Mouse (Mus musculus): ENCODE results near the gene Pbx2. TPM values are rescaled to one million over a fixed set of nuclear protein-coding genes. Genes with fewer than 3 reads are reported as not detected.

Pbx2 gene
- total RNA-seq, 2 experiments from 2014 or later = 66.9 to 69.5 TPM

GRCm38 (mm10) chr17:34596098-34596497, 5.0 kb downstream of the Pbx2 start:
- no peak for DNase-seq (ENCODE audit: low spot score in 2 of 2)
- no peak overlapping the region for H3K4me3 ChIP-seq
- no peak for TF ChIP-seq CTCF (conservative IDR thresholded peaks at IDR 0.05)
- no peak overlapping the region for H3K27ac ChIP-seq

- no peak within 1 kb of the TSS for H3K4me3 ChIP-seq
- H3K27ac ChIP-seq = no peak within 1 kb of the TSS
- DNase-seq (ENCODE audit: low spot score in 2 of 2) = no peak
- TF ChIP-seq CTCF (conservative IDR thresholded peaks at IDR 0.05) = no peak
Observed at GRCm38 (mm10) chr17:34597566-34598095, 6.6 kb downstream of the Pbx2 start, which contains the start of gene Ager. Gene Ager, plus strand, starts transcription at chr17:34597862.

GRCm38 (mm10) chr17:34599891-34600290, 8.8 kb downstream of the Pbx2 start:
- no peak for DNase-seq (ENCODE audit: low spot score in 2 of 2)
- H3K27ac ChIP-seq = no peak overlapping the region
- no peak overlapping the region for H3K4me3 ChIP-seq
- no peak for TF ChIP-seq CTCF (conservative IDR thresholded peaks at IDR 0.05)

GRCm38 (mm10) chr17:34601796-34602195, 10.7 kb downstream of the Pbx2 start:
- no peak for TF ChIP-seq CTCF (conservative IDR thresholded peaks at IDR 0.05)
- no peak for DNase-seq (ENCODE audit: low spot score in 2 of 2)
- Histone ChIP-seq H3K27ac (no peak overlapping the region), H3K4me3 (no peak overlapping the region)

GRCm38 (mm10) chr17:34603375-34604060, 12.5 kb downstream of the Pbx2 start, which contains the start of gene Rnf5:
Gene Rnf5, minus strand, starts transcription at chr17:34603690.
- DNase-seq (ENCODE audit: low spot score in 2 of 2) = peak; percentile 96 to 100
- peak within 1 kb of the TSS; percentile 99 for H3K27ac ChIP-seq
- TF ChIP-seq CTCF (conservative IDR thresholded peaks at IDR 0.05) = no peak
- peak within 1 kb of the TSS; percentile 91 for H3K4me3 ChIP-seq

GRCm38 (mm10) chr17:34604061-34604508, 13.0 kb downstream of the Pbx2 start, which contains the start of gene Agpat1:
Gene Agpat1, plus strand, starts transcription at chr17:34604262.
- Histone ChIP-seq H3K27ac (peak within 1 kb of the TSS; percentile 99), H3K4me3 (peak within 1 kb of the TSS; percentile 91)
- peak; percentile 97 to 99 for DNase-seq (ENCODE audit: low spot score in 2 of 2)
- no peak for TF ChIP-seq CTCF (conservative IDR thresholded peaks at IDR 0.05)

GRCm38 (mm10) chr17:34604511-34605237, 13.6 kb downstream of the Pbx2 start:
- H3K4me3 ChIP-seq = peak overlapping the region; percentile 91
- no peak for DNase-seq (ENCODE audit: low spot score in 2 of 2)
- no peak for TF ChIP-seq CTCF (conservative IDR thresholded peaks at IDR 0.05)
- peak overlapping the region; percentile 99 for H3K27ac ChIP-seq

GRCm38 (mm10) chr17:34605609-34606008, 14.5 kb downstream of the Pbx2 start:
- no peak for TF ChIP-seq CTCF (conservative IDR thresholded peaks at IDR 0.05)
- H3K4me3 ChIP-seq = peak overlapping the region; percentile 91
- peak overlapping the region; percentile 99 for H3K27ac ChIP-seq
- peak; percentile 97 for DNase-seq (ENCODE audit: low spot score in 2 of 2)

GRCm38 (mm10) chr17:34606186-34607039, 15.3 kb downstream of the Pbx2 start:
- Histone ChIP-seq H3K27ac (peak overlapping the region; percentile 99), H3K4me3 (peak overlapping the region; percentile 91)
- DNase-seq (ENCODE audit: low spot score in 2 of 2) = no peak
- no peak for TF ChIP-seq CTCF (conservative IDR thresholded peaks at IDR 0.05)

- H3K27ac ChIP-seq = no peak overlapping the region
- no peak for DNase-seq (ENCODE audit: low spot score in 2 of 2)
- H3K4me3 ChIP-seq = no peak overlapping the region
- TF ChIP-seq CTCF (conservative IDR thresholded peaks at IDR 0.05) = no peak
Observed at GRCm38 (mm10) chr17:34607997-34608396, 16.9 kb downstream of the Pbx2 start.

GRCm38 (mm10) chr17:34611050-34611449, 20.0 kb downstream of the Pbx2 start:
- Histone ChIP-seq H3K27ac (no peak overlapping the region), H3K4me3 (no peak overlapping the region)
- DNase-seq (ENCODE audit: low spot score in 2 of 2) = no peak
- TF ChIP-seq CTCF (conservative IDR thresholded peaks at IDR 0.05) = no peak

- H3K4me3 ChIP-seq = no peak overlapping the region
- DNase-seq (ENCODE audit: low spot score in 2 of 2) = no peak
- H3K27ac ChIP-seq = no peak overlapping the region
- no peak for TF ChIP-seq CTCF (conservative IDR thresholded peaks at IDR 0.05)
Observed at GRCm38 (mm10) chr17:34613054-34613645, 22.1 kb downstream of the Pbx2 start.
